Mouse (Mus musculus) inflammation-experienced regulatory T-cells, adult 6 months (primary cell): ENCODE measurements at regions not wholly inside any gene's neighbourhood (a gene's known extent, or its start where the extent isn't known, plus 50 kb on each side); places are given as distances from the start of the nearest gene placed in this dataset.
A peak's percentile ranks its signal among the peaks of the same experiment; 100 is the strongest.

Experiments used
- ATAC-seq: one replicate; pipeline ENCODE4 v1.8.0; 2017

- ATAC-seq: no peak
These were observed 330.1 kb downstream of the H2al1j start for GRCm38 (mm10) chrX:11657606-11658254.

- ATAC-seq: no peak
These were observed 335.7 kb downstream of the H2al1j start for GRCm38 (mm10) chrX:11663187-11663829.

- peak; percentile 61 for ATAC-seq
These were observed 336.9 kb downstream of the H2al1j start for GRCm38 (mm10) chrX:11664330-11665061.

GRCm38 (mm10) chrX:11665077-11665974, 337.7 kb downstream of the H2al1j start:
- peak; percentile 45 for ATAC-seq

- no peak for ATAC-seq
These were observed 338.9 kb downstream of the H2al1j start for GRCm38 (mm10) chrX:11666517-11666916.

- ATAC-seq: no peak
These were observed 344.2 kb downstream of the H2al1j start for GRCm38 (mm10) chrX:11671805-11672204.

- no peak for ATAC-seq
These were observed 350.5 kb downstream of the H2al1j start for GRCm38 (mm10) chrX:11678086-11678485.

GRCm38 (mm10) chrX:11681274-11681673, 353.7 kb downstream of the H2al1j start:
- ATAC-seq: no peak

- no peak for ATAC-seq
These were observed 362.4 kb downstream of the H2al1j start for GRCm38 (mm10) chrX:11689989-11690405.

GRCm38 (mm10) chrX:11690446-11690845, 362.8 kb downstream of the H2al1j start:
- ATAC-seq: no peak

- no peak for ATAC-seq
These were observed 363.4 kb downstream of the H2al1j start for GRCm38 (mm10) chrX:11691019-11691418.

GRCm38 (mm10) chrX:11696565-11696964, 368.9 kb downstream of the H2al1j start:
- ATAC-seq: no peak

GRCm38 (mm10) chrX:11701095-11701494, 373.5 kb downstream of the H2al1j start:
- no peak for ATAC-seq

GRCm38 (mm10) chrX:11705851-11706557, 378.4 kb downstream of the H2al1j start:
- ATAC-seq: no peak

- no peak for ATAC-seq
These were observed 379.7 kb downstream of the H2al1j start for GRCm38 (mm10) chrX:11707330-11707729.

- ATAC-seq: no peak
These were observed 380.7 kb downstream of the H2al1j start for GRCm38 (mm10) chrX:11708325-11708724.

GRCm38 (mm10) chrX:11709326-11709725, 381.7 kb downstream of the H2al1j start:
- no peak for ATAC-seq

GRCm38 (mm10) chrX:11713423-11713822, 385.8 kb downstream of the H2al1j start:
- no peak for ATAC-seq

GRCm38 (mm10) chrX:11716773-11717172, 389.2 kb downstream of the H2al1j start:
- no peak for ATAC-seq

GRCm38 (mm10) chrX:11718778-11719177, 391.2 kb downstream of the H2al1j start:
- ATAC-seq: no peak

- ATAC-seq: no peak
These were observed 392.9 kb downstream of the H2al1j start for GRCm38 (mm10) chrX:11720517-11720916.

GRCm38 (mm10) chrX:11722730-11723129, 395.1 kb downstream of the H2al1j start:
- ATAC-seq: no peak
